Mouse (Mus musculus) monocyte, adult 2 months (primary cell): Measurements from ENCODE around the gene Slc35g2.

ENCODE experiments used
- DNase-seq, 2 experiments: peaks; one replicate each; pipeline ENCODE4 v3.0.0; 2022; ENCODE audit warnings: low spot score in 2 of 2, low read depth in 1 of 2

Slc35g2 gene

GRCm38 (mm10) chr9:100560251-100560890 is 10.5 kb downstream of the Slc35g2 start:
- DNase-seq, result no peak

- DNase-seq, result no peak
These were observed 11.9 kb downstream of the Slc35g2 start for GRCm38 (mm10) chr9:100558991-100559390.

GRCm38 (mm10) chr9:100558023-100558573 is 12.8 kb downstream of the Slc35g2 start:
- no peak for DNase-seq

GRCm38 (mm10) chr9:100555686-100556085 is 15.2 kb downstream of the Slc35g2 start:
- no peak for DNase-seq

GRCm38 (mm10) chr9:100548313-100548712 is 22.6 kb downstream of the Slc35g2 start:
- peak in 1 of 2 experiments; percentile 8 for DNase-seq

GRCm38 (mm10) chr9:100546594-100546910 is 24.3 kb downstream of the Slc35g2 start:
- no peak for DNase-seq

- DNase-seq, result peak; percentile 93 to 96
These were observed 24.9 kb downstream of the Slc35g2 start, which contains the start of gene Nck1 for GRCm38 (mm10) chr9:100545715-100546593. Gene Nck1 (minus strand): TSS chr9:100546134.

- no peak for DNase-seq
These were observed 25.8 kb downstream of the Slc35g2 start for GRCm38 (mm10) chr9:100544948-100545714.

GRCm38 (mm10) chr9:100535618-100536262 is 35.1 kb downstream of the Slc35g2 start:
- no peak for DNase-seq

- no peak for DNase-seq
These were observed 36.2 kb downstream of the Slc35g2 start for GRCm38 (mm10) chr9:100534686-100535085.

GRCm38 (mm10) chr9:100532847-100533505 is 37.9 kb downstream of the Slc35g2 start:
- no peak for DNase-seq

GRCm38 (mm10) chr9:100531296-100531695 is 39.6 kb downstream of the Slc35g2 start:
- no peak for DNase-seq

GRCm38 (mm10) chr9:100525225-100525624 is 45.7 kb downstream of the Slc35g2 start:
- DNase-seq, result no peak

GRCm38 (mm10) chr9:100522029-100522428 is 48.9 kb downstream of the Slc35g2 start:
- no peak for DNase-seq

- peak in 1 of 2 experiments; percentile 3 for DNase-seq
These were observed 50.3 kb downstream of the Slc35g2 start for GRCm38 (mm10) chr9:100520586-100520985.

GRCm38 (mm10) chr9:100520012-100520411 is 50.9 kb downstream of the Slc35g2 start:
- no peak for DNase-seq

GRCm38 (mm10) chr9:100507581-100507980 is 63.3 kb downstream of the Slc35g2 start:
- no peak for DNase-seq

- DNase-seq, result no peak
These were observed 64.2 kb downstream of the Slc35g2 start for GRCm38 (mm10) chr9:100506652-100507051.

GRCm38 (mm10) chr9:100505498-100505897 is 65.4 kb downstream of the Slc35g2 start:
- DNase-seq, result no peak
